Mouse (Mus musculus): Measurements from ENCODE around the gene Pnmal2.

Gene Pnmal2

GRCm38 (mm10) chr7:16917447-16917846 is 27.0 kb upstream of the Pnmal2 start:
- DNase-seq (ENCODE audit: low spot score), result no peak

- DNase-seq (ENCODE audit: low spot score), result no peak
Measured at GRCm38 (mm10) chr7:16918014-16918413, 26.5 kb upstream of the Pnmal2 start.

GRCm38 (mm10) chr7:16918670-16919069 is 25.8 kb upstream of the Pnmal2 start:
- DNase-seq (ENCODE audit: low spot score), result no peak

GRCm38 (mm10) chr7:16919395-16920149 is 24.9 kb upstream of the Pnmal2 start:
- no peak for DNase-seq (ENCODE audit: low spot score)

- DNase-seq (ENCODE audit: low spot score), result no peak
Measured at GRCm38 (mm10) chr7:16920150-16920579, 24.3 kb upstream of the Pnmal2 start.

GRCm38 (mm10) chr7:16920818-16921791 is 23.4 kb upstream of the Pnmal2 start:
- peak; percentile 60 for DNase-seq (ENCODE audit: low spot score)

- DNase-seq (ENCODE audit: low spot score), result no peak
Measured at GRCm38 (mm10) chr7:16921881-16922335, 22.6 kb upstream of the Pnmal2 start.

GRCm38 (mm10) chr7:16922360-16922973 is 22.0 kb upstream of the Pnmal2 start:
- no peak for DNase-seq (ENCODE audit: low spot score)

- DNase-seq (ENCODE audit: low spot score), result peak; percentile 51
Measured at GRCm38 (mm10) chr7:16923283-16924036, 21.0 kb upstream of the Pnmal2 start.

- peak; percentile 100 for DNase-seq (ENCODE audit: low spot score)
Measured at GRCm38 (mm10) chr7:16924037-16924834, 20.2 kb upstream of the Pnmal2 start, which contains the start of gene Calm3. Gene Calm3, minus strand, starts transcription at chr7:16924114.

- DNase-seq (ENCODE audit: low spot score), result no peak
Measured at GRCm38 (mm10) chr7:16928341-16928740, 16.1 kb upstream of the Pnmal2 start.

GRCm38 (mm10) chr7:16930850-16931249 is 13.6 kb upstream of the Pnmal2 start:
- peak; percentile 88 for DNase-seq (ENCODE audit: low spot score)

GRCm38 (mm10) chr7:16931968-16932627 is 12.4 kb upstream of the Pnmal2 start:
- peak; percentile 96 for DNase-seq (ENCODE audit: low spot score)

- peak; percentile 75 for DNase-seq (ENCODE audit: low spot score)
Measured at GRCm38 (mm10) chr7:16932704-16933577, 11.5 kb upstream of the Pnmal2 start.

GRCm38 (mm10) chr7:16937312-16937711 is 7.2 kb upstream of the Pnmal2 start:
- DNase-seq (ENCODE audit: low spot score), result no peak

- no peak for DNase-seq (ENCODE audit: low spot score)
Measured at GRCm38 (mm10) chr7:16938117-16938791, 6.2 kb upstream of the Pnmal2 start.

GRCm38 (mm10) chr7:16940292-16940691 is 4.2 kb upstream of the Pnmal2 start:
- DNase-seq (ENCODE audit: low spot score), result no peak

GRCm38 (mm10) chr7:16942861-16943260 is 1.6 kb upstream of the Pnmal2 start:
- no peak for DNase-seq (ENCODE audit: low spot score)
